Mouse (Mus musculus) myocyte (in vitro differentiated cells): ENCODE data around the gene D5Ertd579e. TPM values are rescaled to one million over a fixed set of nuclear protein-coding genes. Genes with fewer than 3 reads are reported as not detected.

Experiments
- H3K27me3 ChIP-seq: one replicate; pipeline ENCODE4 v1.6.1; 2011; ENCODE audit not compliant: control insufficient read depth, insufficient read depth, insufficient read length
- H3K36me3 ChIP-seq: one replicate; pipeline ENCODE4 v1.6.1; 2011; ENCODE audit not compliant: control insufficient read depth, insufficient read depth
- H3K4me2 ChIP-seq: one replicate; pipeline ENCODE4 v1.6.1; 2011; ENCODE audit warnings: low read depth, control low read depth
- H3K4me3 ChIP-seq: one replicate; pipeline ENCODE4 v1.5.1; 2011; ENCODE audit warnings: mild to moderate bottlenecking, control low read depth, moderate library complexity
- H3K79me2 ChIP-seq: one replicate; pipeline ENCODE4 v1.6.1; 2011; ENCODE audit not compliant: control insufficient read depth, insufficient read depth
- H3ac ChIP-seq: one replicate; pipeline ENCODE4 v1.6.1; 2011; ENCODE audit not compliant: control insufficient read depth, insufficient read length
- CEBPB ChIP-seq: IDR thresholded peaks from 2 replicates; pipeline ENCODE4 v1.6.1; 2011; ENCODE audit warnings: mild to moderate bottlenecking, moderate library complexity; ENCODE audit not compliant: poor library complexity, insufficient read depth, severe bottlenecking
- E2F4 ChIP-seq: IDR thresholded peaks from one replicate; pipeline ENCODE4 v1.6.1; 2011; ENCODE audit warnings: mild to moderate bottlenecking, control low read depth, moderate library complexity; ENCODE audit not compliant: insufficient read depth
- MAX ChIP-seq: IDR thresholded peaks from one replicate; pipeline ENCODE4 v1.6.1; 2011; ENCODE audit warnings: low read depth, mild to moderate bottlenecking, control low read depth
- MYOD1 ChIP-seq, 3 experiments: IDR thresholded peaks; one replicate each; pipeline ENCODE4 v1.6.1; 2011; ENCODE audit warnings: control low read depth in 2 of 3, low read depth in 2 of 3, mild to moderate bottlenecking in 2 of 3, moderate library complexity in 1 of 3; ENCODE audit not compliant: insufficient read length in 2 of 3, control insufficient read depth in 1 of 3
- MYOG ChIP-seq, 3 experiments: IDR thresholded peaks; one replicate each; pipeline ENCODE4 v1.6.1; 2011; ENCODE audit warnings: control low read depth in 2 of 3, low read depth in 2 of 3, mild to moderate bottlenecking in 2 of 3; ENCODE audit not compliant: insufficient read length in 2 of 3, control insufficient read depth in 1 of 3, insufficient read depth in 1 of 3
- POLR2A ChIP-seq: IDR thresholded peaks from one replicate; pipeline ENCODE4 v1.6.1; 2011; ENCODE audit warnings: low read depth, mild to moderate bottlenecking, control low read depth, moderate library complexity; ENCODE audit not compliant: insufficient read length
- POLR2AphosphoS2 ChIP-seq: IDR thresholded peaks from one replicate; pipeline ENCODE4 v1.6.1; 2011; ENCODE audit warnings: low read depth, control low read depth; ENCODE audit not compliant: insufficient read length
- REST ChIP-seq: IDR thresholded peaks from one replicate; pipeline ENCODE4 v1.6.1; 2011; ENCODE audit warnings: mild to moderate bottlenecking, control low read depth, moderate library complexity; ENCODE audit not compliant: insufficient read depth, insufficient read length
- SRF ChIP-seq: IDR thresholded peaks from one replicate; pipeline ENCODE4 v1.6.1; 2011; ENCODE audit warnings: low read depth; ENCODE audit not compliant: control insufficient read depth, insufficient read length
- TCF12 ChIP-seq: IDR thresholded peaks from one replicate; pipeline ENCODE4 v1.6.1; 2011; ENCODE audit warnings: mild to moderate bottlenecking, control low read depth; ENCODE audit not compliant: poor library complexity, insufficient read depth, severe bottlenecking
- TCF3 ChIP-seq: IDR thresholded peaks from one replicate; pipeline ENCODE4 v1.6.1; 2011; ENCODE audit warnings: low read depth, control low read depth; ENCODE audit not compliant: insufficient read length
- USF1 ChIP-seq: IDR thresholded peaks from one replicate; pipeline ENCODE4 v1.6.1; 2011; ENCODE audit warnings: low read depth, mild to moderate bottlenecking, control low read depth, moderate library complexity
- polyA plus RNA-seq: library from polyadenylated mRNA; unstranded; fragments of >200 nt; fragmentation: generic; extraction: Trizol; gene quantifications from one replicate; pipeline ENCODE4 v1.2.1, GENCODE M21; 2012; ENCODE audit warnings: missing spikeins

The D5Ertd579e gene
- polyA plus RNA-seq, 1 experiment: 12.3 TPM

- Histone ChIP-seq H3K4me2 (no peak overlapping the region), H3K36me3 (peaks cover 5% of the 10 kb centered on the region), H3K27me3 (no peaks in the 10 kb centered on the region), H3ac (no peak overlapping the region), H3K79me2 (peaks cover 88% of the 10 kb centered on the region), H3K4me3 (no peak overlapping the region)
- TF ChIP-seq E2F4: no peak
- no peak for TF ChIP-seq MAX
- no peak for TF ChIP-seq MYOD1 (IDR thresholded peaks at IDR 0.05; ENCODE audit: control insufficient read depth in 1 of 3, insufficient read length in 2 of 3, low read depth in 2 of 3)
- TF ChIP-seq POLR2A: no peak
- TF ChIP-seq TCF12: no peak
- no peak for TF ChIP-seq POLR2AphosphoS2
- TF ChIP-seq MYOG (IDR thresholded peaks at IDR 0.05; ENCODE audit: control insufficient read depth in 1 of 3, insufficient read depth in 1 of 3, insufficient read length in 2 of 3, low read depth in 2 of 3): no peak
- TF ChIP-seq REST: no peak
- no peak for TF ChIP-seq CEBPB
- no peak for TF ChIP-seq USF1
- TF ChIP-seq SRF: no peak
- TF ChIP-seq TCF3: no peak
Observed at GRCm38 (mm10) chr5:36691423-36691822, 4.4 kb downstream of the D5Ertd579e start.

- Histone ChIP-seq H3ac (no peak overlapping the region), H3K79me2 (peaks cover 97% of the 10 kb centered on the region), H3K27me3 (no peaks in the 10 kb centered on the region), H3K4me2 (no peak overlapping the region), H3K4me3 (no peak overlapping the region), H3K36me3 (peaks cover 5% of the 10 kb centered on the region)
- no peak for TF ChIP-seq REST
- TF ChIP-seq TCF12: no peak
- TF ChIP-seq POLR2A: no peak
- no peak for TF ChIP-seq TCF3
- TF ChIP-seq POLR2AphosphoS2: no peak
- no peak for TF ChIP-seq E2F4
- no peak for TF ChIP-seq MYOG (IDR thresholded peaks at IDR 0.05; ENCODE audit: control insufficient read depth in 1 of 3, insufficient read depth in 1 of 3, insufficient read length in 2 of 3, low read depth in 2 of 3)
- no peak for TF ChIP-seq MYOD1 (IDR thresholded peaks at IDR 0.05; ENCODE audit: control insufficient read depth in 1 of 3, insufficient read length in 2 of 3, low read depth in 2 of 3)
- no peak for TF ChIP-seq USF1
- TF ChIP-seq CEBPB: no peak
Observed at GRCm38 (mm10) chr5:36685170-36685569, 10.7 kb downstream of the D5Ertd579e start.

- Histone ChIP-seq H3ac (no peak overlapping the region), H3K27me3 (no peaks in the 10 kb centered on the region), H3K36me3 (no peaks in the 10 kb centered on the region), H3K4me2 (no peak overlapping the region), H3K79me2 (peaks cover 97% of the 10 kb centered on the region), H3K4me3 (no peak overlapping the region)
- no peak for TF ChIP-seq TCF12
- no peak for TF ChIP-seq TCF3
- TF ChIP-seq MYOG (IDR thresholded peaks at IDR 0.05; ENCODE audit: control insufficient read depth in 1 of 3, insufficient read depth in 1 of 3, insufficient read length in 2 of 3, low read depth in 2 of 3): no peak
- no peak for TF ChIP-seq E2F4
- TF ChIP-seq POLR2A: no peak
- TF ChIP-seq REST: no peak
- TF ChIP-seq MAX: no peak
- TF ChIP-seq CEBPB: no peak
- no peak for TF ChIP-seq POLR2AphosphoS2
- no peak for TF ChIP-seq MYOD1 (IDR thresholded peaks at IDR 0.05; ENCODE audit: control insufficient read depth in 1 of 3, insufficient read length in 2 of 3, low read depth in 2 of 3)
- no peak for TF ChIP-seq SRF
- no peak for TF ChIP-seq USF1
Observed at GRCm38 (mm10) chr5:36683586-36683985, 12.2 kb downstream of the D5Ertd579e start.

GRCm38 (mm10) chr5:36681219-36681618 is 14.6 kb downstream of the D5Ertd579e start:
- Histone ChIP-seq H3K4me2 (no peak overlapping the region), H3K79me2 (peaks cover 97% of the 10 kb centered on the region), H3ac (no peak overlapping the region), H3K36me3 (no peaks in the 10 kb centered on the region), H3K4me3 (no peak overlapping the region), H3K27me3 (no peaks in the 10 kb centered on the region)
- TF ChIP-seq MYOD1 (IDR thresholded peaks at IDR 0.05; ENCODE audit: control insufficient read depth in 1 of 3, insufficient read length in 2 of 3, low read depth in 2 of 3) (no peak), POLR2AphosphoS2 (no peak), POLR2A (no peak), E2F4 (no peak), TCF3 (no peak), MYOG (IDR thresholded peaks at IDR 0.05; ENCODE audit: control insufficient read depth in 1 of 3, insufficient read depth in 1 of 3, insufficient read length in 2 of 3, low read depth in 2 of 3) (no peak), SRF (no peak), TCF12 (no peak), MAX (no peak), REST (no peak), CEBPB (no peak), USF1 (no peak)

- H3K4me2 ChIP-seq: no peak overlapping the region
- no peak overlapping the region for H3ac ChIP-seq
- H3K27me3 ChIP-seq: no peaks in the 10 kb centered on the region
- TF ChIP-seq POLR2A (no peak), E2F4 (no peak), TCF3 (no peak), REST (no peak), MYOG (IDR thresholded peaks at IDR 0.05; ENCODE audit: control insufficient read depth in 1 of 3, insufficient read depth in 1 of 3, insufficient read length in 2 of 3, low read depth in 2 of 3) (no peak), SRF (no peak), MAX (no peak), POLR2AphosphoS2 (no peak), CEBPB (no peak), USF1 (no peak), MYOD1 (IDR thresholded peaks at IDR 0.05; ENCODE audit: control insufficient read depth in 1 of 3, insufficient read length in 2 of 3, low read depth in 2 of 3) (no peak), TCF12 (no peak)
- peaks cover 97% of the 10 kb centered on the region for H3K79me2 ChIP-seq
- H3K36me3 ChIP-seq: no peaks in the 10 kb centered on the region
- H3K4me3 ChIP-seq: no peak overlapping the region
Observed at GRCm38 (mm10) chr5:36679918-36680598, 15.8 kb downstream of the D5Ertd579e start.
